Mouse (Mus musculus) liver, adult 2 months (tissue): ENCODE data around the gene Chaf1b. TPM values are rescaled to one million over a fixed set of nuclear protein-coding genes. Genes with fewer than 3 reads are reported as not detected.

Experiments used
- DNase-seq: peaks from one replicate; pipeline ENCODE4 v3.0.0-alpha.2; 2011; ENCODE audit warnings: low read depth, low spot score; ENCODE audit errors: extremely low read depth
- H3K27ac ChIP-seq: fragments of 200-500 bp; replicated peaks from 2 replicates; pipeline ENCODE4 v1.5.1; 2012; ENCODE audit warnings: low read depth, mild to moderate bottlenecking, control low read depth, inconsistent platforms, low read length; ENCODE audit not compliant: insufficient read depth
- H3K27me3 ChIP-seq: fragments of 200-500 bp; 2 replicates; pipeline ENCODE4 v1.6.1; 2012; ENCODE audit warnings: mild to moderate bottlenecking, moderate library complexity, low read length, inconsistent platforms; ENCODE audit not compliant: control insufficient read depth, insufficient read depth
- H3K36me3 ChIP-seq: fragments of 200-500 bp; 2 replicates; pipeline ENCODE4 v1.6.1; 2012; ENCODE audit warnings: low read length, inconsistent platforms; ENCODE audit not compliant: control insufficient read depth, insufficient read depth
- H3K4me1 ChIP-seq: fragments of 200-500 bp; 2 replicates; pipeline ENCODE4 v1.6.1; 2011; ENCODE audit warnings: low read length; ENCODE audit not compliant: control insufficient read depth, insufficient read depth
- H3K4me3 ChIP-seq: fragments of 200-500 bp; 2 replicates; pipeline ENCODE4 v1.5.1; 2011; ENCODE audit warnings: low read depth, mild to moderate bottlenecking, control low read depth, low read length, moderate library complexity; ENCODE audit not compliant: insufficient read depth
- H3K79me2 ChIP-seq: fragments of 200-500 bp; 2 replicates; pipeline ENCODE4 v1.6.1; 2012; ENCODE audit warnings: inconsistent platforms, mild to moderate bottlenecking, low read length, moderate library complexity; ENCODE audit not compliant: control insufficient read depth, insufficient read depth
- H3K9ac ChIP-seq: fragments of 200-500 bp; 2 replicates; pipeline ENCODE4 v1.6.1; 2012; ENCODE audit warnings: low read depth, mild to moderate bottlenecking, control low read depth, inconsistent platforms, low read length
- CTCF ChIP-seq: fragments of 200-500 bp; IDR thresholded peaks from 2 replicates; pipeline ENCODE4 v1.5.1; 2011; ENCODE audit warnings: low read depth, low read length, control low read depth
- POLR2A ChIP-seq: fragments of 200-500 bp; IDR thresholded peaks from 2 replicates; pipeline ENCODE4 v1.6.1; 2011; ENCODE audit warnings: low read length, control low read depth; ENCODE audit not compliant: insufficient read depth; ENCODE audit errors: extremely low read depth
- WGBS: fragments of 180-500 bp; shearing (Covaris S2); methylation state at CpG from one replicate; pipeline ENCODE4 v1.1.7; 2018; 5-methylcytosine and 5-hydroxymethylcytosine counted together
- polyA plus RNA-seq: library from polyadenylated mRNA; depleted of rRNA; stranded (reverse); fragments of >200 nt; gene quantifications from 2 replicates; pipeline ENCODE4 v1.2.3, GENCODE M21; 2012
- total RNA-seq: library from RNA; depleted of rRNA; stranded (reverse); fragments of >200 nt; gene quantifications from 2 replicates; pipeline ENCODE4 v1.2.3, GENCODE M21; 2014

Chaf1b gene
- total and polyA plus RNA-seq, 2 experiments = 1.1 to 1.6 TPM

GRCm38 (mm10) chr16:93915338-93915849 is 31.7 kb downstream of the Chaf1b start:
- Histone ChIP-seq H3K4me1 (peaks cover 6% of the 10 kb centered on the region), H3K9ac (no peak overlapping the region), H3K27ac (no peak overlapping the region), H3K27me3 (no peaks in the 10 kb centered on the region), H3K79me2 (no peaks in the 10 kb centered on the region), H3K4me3 (no peak overlapping the region), H3K36me3 (no peaks in the 10 kb centered on the region)
- TF ChIP-seq POLR2A (no peak), CTCF (peak; percentile 58)
- 38% methylated on average over 10 of the region's 10 CpGs for WGBS
- DNase-seq = no peak

- WGBS = 34% methylated on average over 22 of the region's 22 CpGs
- H3K27ac ChIP-seq = no peak overlapping the region
- TF ChIP-seq CTCF (peak; percentile 75), POLR2A (no peak)
Measured at GRCm38 (mm10) chr16:93917712-93918678, 34.3 kb downstream of the Chaf1b start.

GRCm38 (mm10) chr16:93918679-93919060 is 35.0 kb downstream of the Chaf1b start:
- Histone ChIP-seq H3K27ac (no peak overlapping the region), H3K36me3 (no peaks in the 10 kb centered on the region), H3K4me3 (no peak overlapping the region), H3K4me1 (peaks cover 7% of the 10 kb centered on the region; the same call in 1 of the 2 replicates), H3K27me3 (no peaks in the 10 kb centered on the region), H3K79me2 (no peaks in the 10 kb centered on the region; the same call in 1 of the 2 replicates), H3K9ac (no peak overlapping the region)
- DNase-seq = no peak
- WGBS = 71% methylated on average over 8 of the region's 8 CpGs
- no peak for TF ChIP-seq CTCF
- no peak for TF ChIP-seq POLR2A

More at GRCm38 (mm10) chr16:93917712-93918678, 34.3 kb downstream of the Chaf1b start:
- no peaks in the 10 kb centered on the region for H3K36me3 ChIP-seq
- no peaks in the 10 kb centered on the region for H3K27me3 ChIP-seq
- H3K9ac ChIP-seq = no peak overlapping the region
- no peaks in the 10 kb centered on the region for H3K79me2 ChIP-seq
- peak; percentile 68 for DNase-seq
- peaks cover 7% of the 10 kb centered on the region; the same call in 1 of the 2 replicates for H3K4me1 ChIP-seq
- H3K4me3 ChIP-seq = no peak overlapping the region

- no peak for TF ChIP-seq POLR2A
- no peak for TF ChIP-seq CTCF
- Histone ChIP-seq H3K27me3 (no peaks in the 10 kb centered on the region), H3K79me2 (peaks cover under 1% of the 10 kb centered on the region; the same call in 1 of the 2 replicates), H3K4me1 (peaks cover 5% of the 10 kb centered on the region; the same call in 1 of the 2 replicates), H3K9ac (no peak overlapping the region), H3K36me3 (no peaks in the 10 kb centered on the region), H3K27ac (no peak overlapping the region), H3K4me3 (no peak overlapping the region)
- WGBS = 84% methylated on average over 20 of the region's 20 CpGs
- DNase-seq = no peak
Measured at GRCm38 (mm10) chr16:93919189-93919588, 35.5 kb downstream of the Chaf1b start.

GRCm38 (mm10) chr16:93920673-93921072 is 37.0 kb downstream of the Chaf1b start:
- Histone ChIP-seq H3K27ac (no peak overlapping the region), H3K4me1 (peaks cover 11% of the 10 kb centered on the region), H3K4me3 (no peak overlapping the region), H3K27me3 (no peaks in the 10 kb centered on the region), H3K79me2 (peaks cover 3% of the 10 kb centered on the region; the same call in 1 of the 2 replicates), H3K36me3 (no peaks in the 10 kb centered on the region), H3K9ac (no peak overlapping the region)
- DNase-seq = no peak
- WGBS = 70% methylated on average over 4 of the region's 4 CpGs
- TF ChIP-seq POLR2A (no peak), CTCF (no peak)

GRCm38 (mm10) chr16:93922835-93923389 is 39.2 kb downstream of the Chaf1b start:
- TF ChIP-seq POLR2A (no peak), CTCF (no peak)
- DNase-seq = no peak

More at GRCm38 (mm10) chr16:93922835-93923389, 39.2 kb downstream of the Chaf1b start:
- no peaks in the 10 kb centered on the region for H3K36me3 ChIP-seq
- no peak overlapping the region for H3K27ac ChIP-seq
- peaks cover 3% of the 10 kb centered on the region; the same call in 1 of the 2 replicates for H3K79me2 ChIP-seq
- H3K4me1 ChIP-seq = peaks cover 13% of the 10 kb centered on the region
- H3K9ac ChIP-seq = no peak overlapping the region
- WGBS = 85% methylated on average over 5 of the region's 5 CpGs
- no peaks in the 10 kb centered on the region for H3K27me3 ChIP-seq
- H3K4me3 ChIP-seq = no peak overlapping the region
